Mouse (Mus musculus) embryonic facial prominence, embryonic 12.5 days (tissue): ENCODE measurements around the gene Zfp609. TPM values are rescaled to one million over a fixed set of nuclear protein-coding genes. Genes with fewer than 3 reads are reported as not detected.
A peak's percentile ranks its signal among the peaks of the same experiment; 100 is the strongest.

ENCODE experiments used
- ATAC-seq: fragments of 200-750 bp; cut with Nextera tagmentation; 2 replicates; pipeline ENCODE4 v1.8.0; 2017; ENCODE audit not compliant: insufficient number of reproducible peaks, insufficient read depth, low FRiP score, low TSS enrichment
- H3K27ac ChIP-seq: fragments of 300-500 bp; sonication (generic); 2 replicates; pipeline ENCODE4 v1.5.1; 2016; ENCODE audit warnings: mild to moderate bottlenecking
- H3K27me3 ChIP-seq: fragments of 300-500 bp; sonication (generic); 2 replicates; pipeline ENCODE4 v1.6.1; 2016; ENCODE audit warnings: mild to moderate bottlenecking, moderate library complexity
- H3K36me3 ChIP-seq: fragments of 300-500 bp; sonication (generic); 2 replicates; pipeline ENCODE4 v1.6.1; 2016; ENCODE audit warnings: mild to moderate bottlenecking
- H3K4me1 ChIP-seq: fragments of 300-500 bp; sonication (generic); 2 replicates; pipeline ENCODE4 v1.6.1; 2016
- H3K4me2 ChIP-seq: fragments of 300-500 bp; sonication (generic); replicated peaks from 2 replicates; pipeline ENCODE4 v1.6.1; 2016; ENCODE audit warnings: mild to moderate bottlenecking, moderate library complexity
- H3K4me3 ChIP-seq: fragments of 300-500 bp; sonication (generic); 2 replicates; pipeline ENCODE4 v1.5.1; 2016; ENCODE audit warnings: mild to moderate bottlenecking
- H3K9ac ChIP-seq: fragments of 300-500 bp; sonication (generic); 2 replicates; pipeline ENCODE4 v1.6.1; 2016; ENCODE audit warnings: mild to moderate bottlenecking, moderate library complexity
- H3K9me3 ChIP-seq: fragments of 300-500 bp; sonication (generic); 2 replicates; pipeline ENCODE4 v1.6.1; 2016; ENCODE audit warnings: mild to moderate bottlenecking, moderate library complexity
- WGBS: fragments of 180-500 bp; shearing (Covaris S2); methylation state at CpG from one replicate; pipeline ENCODE4 v1.1.7; 2016; 5-methylcytosine and 5-hydroxymethylcytosine counted together
- polyA plus RNA-seq: library from polyadenylated mRNA; unstranded; fragments of >200 nt; fragmentation: Nextera tagmentation; extraction: Ambion mirVana; gene quantifications from 2 replicates; pipeline ENCODE4 v1.2.1, GENCODE M21; 2016

Zfp609 gene
- polyA plus RNA-seq, 1 experiment from 2014 or later: 9.3 TPM

DNA sequence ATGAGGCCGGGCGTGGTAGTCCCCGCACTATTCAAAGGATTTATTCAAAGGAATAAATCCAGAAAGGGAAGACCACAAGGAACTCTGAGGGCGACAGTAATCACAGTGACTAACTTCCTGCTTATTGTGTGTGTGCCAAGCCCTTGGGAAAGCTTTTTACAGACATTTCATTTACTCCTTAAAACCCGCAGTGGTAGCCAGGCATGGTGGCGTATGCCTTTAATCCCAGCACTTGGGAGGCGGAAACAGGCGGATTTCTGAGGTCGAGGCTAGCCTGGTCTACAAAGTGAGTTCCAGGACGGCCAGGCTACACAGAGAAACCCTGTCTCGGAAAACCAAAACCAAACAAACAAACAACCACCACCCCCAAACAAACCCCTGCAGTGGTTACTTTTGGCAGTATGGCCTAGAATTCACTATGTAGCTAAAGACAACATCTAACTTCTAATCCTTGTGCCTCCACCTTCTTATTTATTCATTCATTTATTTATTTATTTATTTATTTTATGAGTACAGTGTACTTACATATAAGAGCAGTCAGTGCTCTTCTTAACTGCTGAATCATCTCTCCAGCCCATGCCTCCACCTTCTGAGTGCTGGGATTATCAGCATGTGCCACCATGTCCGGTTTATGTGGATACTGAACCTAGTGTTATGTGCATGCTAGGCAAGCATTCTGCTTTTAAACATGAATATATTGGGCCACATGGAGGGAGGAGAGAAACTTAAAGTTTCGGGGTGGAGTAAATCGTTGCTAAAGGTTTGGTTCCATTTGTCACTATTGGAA lies 86.1 kb downstream of the Zfp609 start:
- ATAC-seq: no peak
- Histone ChIP-seq H3K27ac (no peak overlapping the region), H3K36me3 (no peaks in the 10 kb centered on the region), H3K4me1 (peaks cover 24% of the 10 kb centered on the region), H3K27me3 (no peaks in the 10 kb centered on the region), H3K4me2 (no peak overlapping the region), H3K4me3 (no peak overlapping the region), H3K9me3 (no peaks in the 10 kb centered on the region), H3K9ac (no peak overlapping the region)
- 93% methylated on average over 14 of the region's 14 CpGs for WGBS

GRCm38 (mm10) chr9:65734931-65735330 lies 92.4 kb downstream of the Zfp609 start:
- ATAC-seq: no peak
- Histone ChIP-seq H3K27ac (no peak overlapping the region), H3K4me1 (no peaks in the 10 kb centered on the region), H3K36me3 (peaks cover 11% of the 10 kb centered on the region), H3K4me3 (no peak overlapping the region), H3K9me3 (no peaks in the 10 kb centered on the region), H3K27me3 (no peaks in the 10 kb centered on the region), H3K9ac (no peak overlapping the region), H3K4me2 (no peak overlapping the region)
- WGBS: 88% methylated on average over 3 of the region's 3 CpGs

GRCm38 (mm10) chr9:65728588-65728987 lies 98.8 kb downstream of the Zfp609 start:
- Histone ChIP-seq H3K27me3 (no peaks in the 10 kb centered on the region), H3K36me3 (peaks cover 14% of the 10 kb centered on the region), H3K4me3 (no peak overlapping the region), H3K9ac (no peak overlapping the region), H3K4me1 (peaks cover 13% of the 10 kb centered on the region), H3K9me3 (no peaks in the 10 kb centered on the region), H3K4me2 (no peak overlapping the region), H3K27ac (no peak overlapping the region)
- WGBS: 93% methylated on average over 6 of the region's 6 CpGs
- no peak for ATAC-seq

DNA sequence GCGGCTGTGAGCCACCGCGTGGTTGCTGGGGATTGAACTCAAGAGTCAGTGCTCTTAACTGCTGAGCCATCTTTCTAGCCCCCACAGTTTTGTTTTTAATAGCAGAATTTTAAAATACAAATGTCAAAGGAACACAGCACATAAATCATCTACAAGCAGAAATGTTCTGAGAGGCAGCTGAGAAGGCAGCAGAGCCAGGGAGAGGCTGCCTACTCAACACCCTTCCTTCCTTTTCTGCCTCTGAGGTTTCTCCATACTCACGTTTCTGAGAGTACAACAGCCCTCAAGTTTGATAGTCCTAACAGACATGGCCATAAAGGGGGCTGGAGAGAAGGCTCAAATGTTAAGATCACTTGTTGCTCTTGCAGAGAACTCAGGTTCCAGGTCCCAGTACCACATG lies 99.9 kb downstream of the Zfp609 start:
- H3K4me3 ChIP-seq: no peak overlapping the region
- H3K27ac ChIP-seq: no peak overlapping the region
- ATAC-seq: no peak
- H3K36me3 ChIP-seq: peaks cover 14% of the 10 kb centered on the region
- peaks cover 13% of the 10 kb centered on the region for H3K4me1 ChIP-seq
- WGBS: 90% methylated on average over 4 of the region's 4 CpGs
- H3K9me3 ChIP-seq: no peaks in the 10 kb centered on the region
- H3K4me2 ChIP-seq: no peak overlapping the region
- no peak overlapping the region for H3K9ac ChIP-seq
- H3K27me3 ChIP-seq: no peaks in the 10 kb centered on the region

DNA sequence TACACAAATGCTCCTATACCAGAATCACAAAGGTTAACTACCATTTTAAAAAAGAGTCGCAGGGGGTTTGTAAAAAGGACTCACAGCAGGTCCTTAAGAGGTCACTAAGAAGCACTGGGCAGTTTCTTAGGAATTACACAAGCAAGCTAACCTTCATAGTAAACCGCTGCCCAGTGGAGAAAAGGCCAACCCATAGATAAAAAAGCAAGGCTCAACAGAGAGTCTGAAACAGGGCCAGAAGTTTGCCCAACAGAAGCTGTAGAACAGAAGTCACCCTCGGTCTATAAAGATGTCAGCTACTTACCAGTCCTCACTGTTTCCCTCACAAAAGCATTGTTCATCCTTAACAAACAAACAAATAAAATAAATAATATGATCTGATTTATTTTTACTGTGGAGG lies 100.9 kb downstream of the Zfp609 start:
- Histone ChIP-seq H3K4me2 (no peak overlapping the region), H3K9me3 (no peaks in the 10 kb centered on the region), H3K36me3 (peaks cover 14% of the 10 kb centered on the region), H3K4me3 (no peak overlapping the region), H3K9ac (no peak overlapping the region), H3K27ac (no peak overlapping the region), H3K27me3 (no peaks in the 10 kb centered on the region), H3K4me1 (peaks cover 13% of the 10 kb centered on the region)
- 93% methylated on average over 3 of the region's 3 CpGs for WGBS
- ATAC-seq: no peak

DNA sequence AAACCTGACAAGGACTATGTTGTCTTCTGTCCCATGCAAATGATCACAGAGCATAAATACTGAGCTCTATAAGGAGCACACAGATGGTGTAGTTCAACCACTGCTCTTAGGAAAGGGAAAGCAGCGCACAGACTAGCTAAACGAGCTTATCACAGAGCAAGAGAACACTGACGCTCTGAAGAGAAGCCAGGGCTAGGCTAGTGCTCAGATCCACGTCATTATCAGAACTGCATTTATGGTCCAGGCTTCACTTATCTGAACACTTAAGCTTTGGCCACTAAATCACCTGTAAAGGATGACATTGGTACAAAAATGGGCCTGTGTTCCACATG lies 102.1 kb downstream of the Zfp609 start:
- Histone ChIP-seq H3K4me1 (peaks cover 13% of the 10 kb centered on the region), H3K36me3 (peaks cover 8% of the 10 kb centered on the region; the same call in 1 of the 2 replicates), H3K27me3 (no peaks in the 10 kb centered on the region), H3K9me3 (no peaks in the 10 kb centered on the region), H3K4me2 (no peak overlapping the region), H3K4me3 (no peak overlapping the region), H3K27ac (no peak overlapping the region; the same call in 1 of the 2 replicates), H3K9ac (no peak overlapping the region)
- WGBS: 69% methylated on average over 4 of the region's 4 CpGs
- no peak for ATAC-seq

DNA sequence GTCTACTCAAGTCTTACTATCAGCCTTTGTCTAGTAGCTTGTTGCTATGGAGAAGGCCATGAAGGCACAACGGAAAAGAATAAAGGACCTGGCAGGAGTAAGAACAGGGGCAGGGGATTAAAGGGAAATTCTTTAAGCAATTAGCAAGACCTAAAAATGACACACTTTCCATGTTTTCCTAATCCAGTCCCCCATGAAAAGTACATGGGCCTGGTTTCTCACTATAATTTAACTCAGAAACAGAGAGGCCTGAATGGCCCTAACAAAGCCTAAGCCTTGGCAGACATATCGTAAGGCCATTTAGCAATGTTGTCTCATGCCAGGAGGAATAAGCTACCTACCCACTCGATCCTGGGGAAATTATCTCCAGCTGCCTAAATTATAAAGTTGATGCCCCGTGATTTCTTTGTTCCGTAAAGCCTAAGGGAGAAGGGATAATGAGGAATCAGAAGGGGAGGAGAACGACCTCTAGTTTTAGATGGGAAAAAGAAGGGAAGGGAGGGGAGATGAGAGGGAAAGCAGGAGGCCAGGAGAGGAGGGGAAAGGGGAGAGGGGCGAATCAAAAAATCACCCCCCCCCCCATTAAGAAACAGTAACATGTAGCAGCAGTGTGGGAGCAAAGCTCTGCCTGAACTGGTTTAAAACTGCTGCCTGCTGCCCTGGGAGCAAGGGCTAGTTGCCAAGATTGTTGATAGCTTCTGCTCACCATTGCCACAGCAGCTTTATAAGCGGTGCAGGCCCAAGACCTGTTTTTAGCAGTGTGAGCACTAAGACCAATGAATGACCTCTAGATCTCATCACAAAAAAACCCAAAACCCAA lies 102.7 kb downstream of the Zfp609 start:
- 40% methylated on average over 8 of the region's 8 CpGs for WGBS
- H3K9ac ChIP-seq: no peak overlapping the region
- peaks cover 13% of the 10 kb centered on the region for H3K4me1 ChIP-seq
- no peaks in the 10 kb centered on the region for H3K27me3 ChIP-seq
- no peaks in the 10 kb centered on the region for H3K9me3 ChIP-seq
- ATAC-seq: no peak
- peaks cover 8% of the 10 kb centered on the region; the same call in 1 of the 2 replicates for H3K36me3 ChIP-seq
- peak overlapping the region; percentile 63 for H3K27ac ChIP-seq
- no peak overlapping the region for H3K4me3 ChIP-seq
- H3K4me2 ChIP-seq: no peak overlapping the region

GRCm38 (mm10) chr9:65721161-65721566 lies 106.2 kb downstream of the Zfp609 start:
- Histone ChIP-seq H3K4me3 (no peak overlapping the region), H3K27me3 (no peaks in the 10 kb centered on the region), H3K9ac (no peak overlapping the region; the same call in 1 of the 2 replicates), H3K27ac (no peak overlapping the region), H3K36me3 (no peaks in the 10 kb centered on the region), H3K9me3 (no peaks in the 10 kb centered on the region), H3K4me1 (peaks cover 13% of the 10 kb centered on the region), H3K4me2 (no peak overlapping the region)
- ATAC-seq: no peak
- WGBS: 52% methylated on average over 10 of the region's 10 CpGs

DNA sequence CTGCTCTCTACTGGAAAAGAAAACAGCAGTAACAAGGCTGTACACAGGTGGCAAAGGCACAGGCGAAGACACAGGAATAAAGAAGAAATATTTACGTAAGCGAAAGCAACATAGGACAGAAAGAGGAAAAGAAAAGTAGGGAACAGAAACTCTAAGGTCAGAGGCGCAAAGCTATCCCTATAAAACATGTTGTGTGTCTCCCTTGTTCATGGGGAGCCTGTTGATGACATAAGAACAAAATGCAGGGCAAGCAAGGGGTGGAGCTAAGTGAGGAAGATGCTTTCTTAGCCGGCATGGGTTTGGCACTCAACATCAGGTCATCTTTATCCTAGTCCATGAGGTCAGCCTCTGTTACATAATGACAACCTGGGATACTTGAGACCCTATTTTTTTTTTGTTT lies 109.2 kb downstream of the Zfp609 start:
- Histone ChIP-seq H3K27ac (no peak overlapping the region), H3K9ac (no peak overlapping the region), H3K4me2 (no peak overlapping the region), H3K4me3 (no peak overlapping the region), H3K36me3 (no peaks in the 10 kb centered on the region), H3K4me1 (no peaks in the 10 kb centered on the region), H3K27me3 (no peaks in the 10 kb centered on the region), H3K9me3 (no peaks in the 10 kb centered on the region)
- 94% methylated on average over 5 of the region's 5 CpGs for WGBS
- ATAC-seq: no peak

DNA sequence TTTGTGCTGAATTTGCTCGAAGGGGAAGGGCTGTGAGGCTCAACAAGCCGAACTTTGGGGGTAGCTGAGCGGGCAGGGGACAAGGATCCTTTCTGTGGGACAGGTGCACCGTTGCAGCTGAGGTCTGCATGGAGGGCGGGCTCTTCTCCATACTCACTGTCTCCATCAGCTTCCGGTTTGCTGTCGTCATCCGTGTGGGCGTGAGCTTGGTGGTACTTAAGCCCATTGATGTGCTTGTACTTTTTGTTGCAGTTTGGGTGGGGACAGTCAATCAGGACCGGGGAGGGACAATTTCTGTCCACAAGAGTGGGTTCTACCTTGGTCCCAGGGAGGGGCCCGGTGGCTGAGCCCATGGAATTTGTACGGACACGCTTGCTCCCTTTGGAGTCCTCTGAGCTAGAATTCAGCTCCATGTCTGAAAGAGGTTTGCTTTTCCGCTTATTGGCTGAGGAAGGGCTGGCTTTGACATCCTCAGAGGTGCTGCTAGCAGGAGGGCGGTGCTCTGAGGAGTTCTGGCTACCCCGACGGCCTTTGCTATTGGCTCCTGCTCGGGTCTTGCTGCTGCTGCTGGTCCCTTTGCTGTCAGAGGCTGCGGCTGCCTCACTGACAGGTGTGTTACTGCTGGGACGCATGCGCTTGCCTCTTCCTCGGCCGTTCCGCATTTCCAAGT lies 123.3 kb downstream of the Zfp609 start:
- no peak overlapping the region for H3K9ac ChIP-seq
- H3K27me3 ChIP-seq: no peaks in the 10 kb centered on the region
- 88% methylated on average over 24 of the region's 24 CpGs for WGBS
- H3K36me3 ChIP-seq: peaks cover 52% of the 10 kb centered on the region
- ATAC-seq: no peak
- H3K9me3 ChIP-seq: no peaks in the 10 kb centered on the region
- H3K27ac ChIP-seq: no peak overlapping the region
- no peaks in the 10 kb centered on the region for H3K4me1 ChIP-seq
- no peak overlapping the region for H3K4me3 ChIP-seq
- H3K4me2 ChIP-seq: no peak overlapping the region

- Histone ChIP-seq H3K9me3 (no peaks in the 10 kb centered on the region), H3K4me3 (no peak overlapping the region), H3K27me3 (no peaks in the 10 kb centered on the region), H3K36me3 (peaks cover 60% of the 10 kb centered on the region), H3K9ac (no peak overlapping the region), H3K4me1 (no peaks in the 10 kb centered on the region), H3K27ac (no peak overlapping the region), H3K4me2 (no peak overlapping the region)
- no peak for ATAC-seq
- WGBS: 88% methylated on average over 7 of the region's 7 CpGs
Measured at GRCm38 (mm10) chr9:65703241-65703640, 124.1 kb downstream of the Zfp609 start.
